Mouse (Mus musculus) testis, postnatal 10 days (tissue): ENCODE results near the gene Rpl23a.

ENCODE experiments used
- DNase-seq: peaks from one replicate; pipeline ENCODE4 v3.0.0; 2021; ENCODE audit warnings: low spot score

The Rpl23a gene

GRCm38 (mm10) chr11:78167257-78167959, 16.0 kb downstream of the Rpl23a start:
- DNase-seq: no peak

DNA sequence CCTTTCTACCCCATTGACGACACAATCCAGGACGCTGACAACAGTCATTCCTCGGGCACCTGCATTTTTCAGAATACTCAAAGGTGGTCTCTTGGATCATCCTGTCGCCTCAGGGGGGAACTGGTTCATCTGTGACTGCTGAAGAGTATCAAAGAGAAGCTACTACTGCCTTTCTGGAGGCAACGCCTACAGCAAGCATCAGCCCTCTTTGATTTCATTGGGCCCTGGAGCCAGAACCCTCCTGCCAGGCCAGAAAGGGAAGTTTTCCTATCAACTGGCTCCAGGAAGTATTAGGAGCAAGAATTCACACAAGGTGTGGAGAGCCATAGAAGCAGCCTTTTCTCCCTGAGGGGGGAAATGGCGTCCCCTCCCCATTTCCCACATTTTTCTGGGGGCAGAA, 16.7 kb downstream of the Rpl23a start:
- DNase-seq: no peak

GRCm38 (mm10) chr11:78166161-78166560, 17.2 kb downstream of the Rpl23a start:
- DNase-seq: no peak

DNA sequence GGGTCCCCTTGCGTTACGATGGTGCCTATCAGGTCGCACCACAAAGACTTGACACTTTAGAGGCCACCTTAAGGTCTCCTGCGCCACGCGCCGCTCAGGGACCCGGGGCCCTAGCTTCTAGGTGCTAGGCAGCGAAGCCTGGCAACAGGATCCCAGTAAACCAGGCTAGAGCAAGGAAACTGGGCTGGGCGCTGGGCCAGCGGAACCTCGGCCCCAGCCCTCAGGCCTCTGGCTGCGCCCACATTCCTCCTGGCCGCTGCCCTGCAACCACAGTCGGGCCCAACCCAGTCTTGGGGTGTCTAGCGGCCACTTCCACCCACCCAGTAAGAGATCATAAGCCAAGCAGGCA, 17.6 kb downstream of the Rpl23a start:
- peak; percentile 73 for DNase-seq

DNA sequence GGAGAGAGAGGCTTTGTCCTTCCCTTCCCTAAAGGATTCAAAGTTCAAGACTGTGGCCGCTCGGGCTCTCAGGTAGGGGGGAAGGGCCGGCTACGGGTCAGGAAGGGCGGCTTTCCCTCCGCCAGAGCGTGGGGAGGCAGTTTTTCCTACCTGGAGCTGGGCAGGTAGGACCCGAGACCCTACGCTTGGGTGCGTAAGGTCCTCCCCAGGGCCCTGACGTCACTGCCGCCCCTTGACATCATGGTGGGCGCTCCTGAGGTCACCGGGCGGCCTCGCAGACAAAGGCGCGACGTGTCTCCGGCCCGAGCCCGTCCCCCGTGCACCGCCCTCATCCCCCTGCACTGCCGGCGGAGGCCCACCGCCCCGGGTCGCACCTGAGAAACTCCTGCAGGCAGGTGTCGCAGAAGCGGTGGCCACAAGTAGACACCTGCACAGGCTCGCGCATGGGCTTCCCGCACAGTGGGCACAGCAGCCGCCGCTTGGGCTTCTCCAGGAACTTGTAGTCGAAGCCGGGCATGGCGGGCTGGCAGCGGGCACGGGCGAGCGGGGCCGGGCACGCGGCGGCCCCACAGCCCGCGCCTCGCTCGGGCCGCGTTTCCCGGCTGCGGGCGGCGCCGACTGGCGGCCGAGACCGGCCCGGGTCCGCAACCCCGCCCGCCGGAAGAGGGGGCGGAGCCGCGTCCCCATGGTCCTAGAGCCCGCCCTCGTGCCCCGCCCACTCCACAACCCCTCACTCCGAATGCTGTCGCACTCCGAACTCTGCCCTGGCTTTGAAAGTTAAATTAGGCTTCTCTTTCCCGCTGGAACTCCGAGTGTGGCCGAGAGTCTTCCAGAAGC, 18.2 kb downstream of the Rpl23a start, which contains the start of gene Traf4:
Traf4 (minus strand) TSS at position 666 of the 837 bp plus-strand sequence.
- peak; percentile 95 for DNase-seq

DNA sequence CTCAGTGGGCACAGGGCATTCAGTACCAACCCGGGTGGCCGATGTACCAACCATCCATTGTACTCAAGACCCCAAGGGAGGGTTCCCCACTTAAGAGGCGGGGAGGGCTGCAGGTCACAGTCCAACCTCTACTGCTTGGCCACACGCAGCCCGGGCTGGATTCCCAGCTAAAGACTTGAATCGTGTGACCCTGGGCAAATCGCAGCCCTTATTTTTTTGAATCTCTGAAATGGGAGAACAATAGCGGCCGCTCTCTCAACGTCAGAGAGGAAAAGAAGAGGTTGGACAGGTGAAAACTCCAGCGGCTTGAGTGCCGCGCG, 18.8 kb downstream of the Rpl23a start:
- no peak for DNase-seq

GRCm38 (mm10) chr11:78163681-78164603, 19.4 kb downstream of the Rpl23a start:
- peak; percentile 81 for DNase-seq

DNA sequence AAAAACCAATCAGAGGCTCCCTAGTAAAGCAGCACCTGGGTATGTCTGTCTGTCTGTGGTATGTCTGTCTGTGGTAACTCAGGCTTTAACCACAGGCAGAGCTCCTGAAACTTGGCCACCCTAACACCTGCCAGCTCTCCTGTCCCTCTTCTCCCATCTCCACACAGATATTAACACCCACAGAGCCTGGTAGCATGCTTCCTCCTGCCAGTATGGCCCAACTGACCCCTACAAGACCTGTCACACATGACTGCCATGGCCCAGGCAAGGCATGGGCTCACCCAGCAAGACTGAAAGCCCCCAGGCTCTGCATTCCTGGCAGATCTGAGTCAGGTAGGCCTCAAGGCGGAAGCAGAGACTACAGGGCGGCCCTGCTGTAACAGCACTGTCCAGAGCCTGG, 20.3 kb downstream of the Rpl23a start:
- DNase-seq: no peak

DNA sequence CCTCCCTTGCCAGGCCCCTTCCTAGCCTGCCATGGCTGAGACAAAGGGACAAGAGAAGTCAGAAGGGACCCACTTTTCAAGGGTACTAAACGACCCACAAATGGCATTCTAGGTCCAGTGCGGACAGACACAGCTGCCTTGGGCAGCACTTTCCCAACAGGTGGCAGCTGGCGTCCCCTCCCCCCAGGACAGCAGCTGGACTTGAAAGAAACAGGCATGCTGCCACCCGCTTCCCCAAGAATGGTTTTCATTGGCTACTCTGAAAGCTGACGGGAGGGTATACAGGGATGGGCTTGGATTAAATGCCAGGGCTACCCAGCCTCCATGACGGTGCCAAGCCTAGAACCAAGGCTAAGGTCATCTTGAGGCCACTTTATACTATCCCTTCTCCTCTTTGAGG, 20.9 kb downstream of the Rpl23a start:
- DNase-seq: no peak

GRCm38 (mm10) chr11:78161968-78162367, 21.4 kb downstream of the Rpl23a start:
- no peak for DNase-seq

DNA sequence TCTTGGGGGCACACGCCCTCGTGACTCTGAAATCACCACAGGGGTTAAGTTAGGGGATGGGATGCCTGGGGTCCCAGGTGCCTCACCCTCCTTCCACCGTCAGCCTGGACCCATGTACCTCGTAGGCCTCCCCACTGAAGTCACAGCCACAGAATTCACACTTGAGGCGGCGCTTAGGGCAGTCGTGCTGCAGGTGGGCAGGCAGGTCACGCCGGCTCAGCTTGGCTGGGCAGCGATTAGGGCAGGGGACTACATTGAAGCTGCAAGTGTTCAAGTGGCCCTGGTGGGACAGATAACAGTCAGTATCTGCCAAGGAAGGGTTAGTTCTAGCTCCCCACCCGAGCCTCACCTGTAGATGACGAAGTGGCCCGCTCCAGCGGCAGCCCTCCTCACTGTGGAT, 22.2 kb downstream of the Rpl23a start:
- no peak for DNase-seq

- DNase-seq: no peak
Measured at GRCm38 (mm10) chr11:78160675-78161074, 22.7 kb downstream of the Rpl23a start.

DNA sequence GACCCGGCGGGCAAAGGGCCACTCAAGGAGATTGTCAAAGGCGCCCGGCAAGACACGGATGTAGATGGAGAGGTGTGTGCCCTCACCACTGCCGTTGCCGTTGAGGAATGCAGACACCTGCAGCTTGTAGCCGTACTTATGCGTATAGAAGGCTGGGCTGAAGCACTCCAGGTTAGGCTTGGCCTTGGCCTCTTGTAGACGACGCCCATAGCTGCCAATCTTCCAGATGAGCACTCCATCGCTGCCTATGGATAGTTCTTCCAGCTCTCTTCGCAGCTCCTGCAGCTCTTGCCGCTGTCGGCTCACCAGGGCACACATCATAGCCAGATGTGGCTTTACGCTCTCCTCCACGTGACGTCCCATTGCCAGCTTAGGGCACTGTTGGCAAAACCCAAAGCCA, 23.2 kb downstream of the Rpl23a start:
- DNase-seq: no peak

GRCm38 (mm10) chr11:78159557-78159956, 23.8 kb downstream of the Rpl23a start:
- peak; percentile 46 for DNase-seq

DNA sequence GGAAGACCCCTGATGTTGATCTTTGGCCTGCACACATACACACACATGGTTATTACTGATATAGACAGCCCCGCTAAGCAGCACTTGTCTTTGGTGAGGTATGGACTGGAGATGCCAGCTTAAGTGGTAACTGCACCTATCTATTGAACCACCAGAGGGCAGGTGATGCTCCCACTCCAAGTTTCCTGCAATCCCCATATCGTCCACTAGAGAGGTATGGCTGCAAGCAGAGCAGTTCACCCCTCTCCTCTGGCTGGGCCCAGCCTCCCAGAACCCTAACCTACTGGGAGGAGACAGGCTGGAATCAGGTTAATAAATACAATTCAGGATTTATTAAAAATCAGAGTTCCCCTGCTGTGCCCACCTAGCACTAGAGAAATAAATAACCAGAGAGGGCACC, 24.3 kb downstream of the Rpl23a start:
- DNase-seq: peak; percentile 79

GRCm38 (mm10) chr11:78156156-78156699, 27.2 kb downstream of the Rpl23a start:
- DNase-seq: peak; percentile 30

GRCm38 (mm10) chr11:78155674-78156073, 27.7 kb downstream of the Rpl23a start:
- peak; percentile 34 for DNase-seq

DNA sequence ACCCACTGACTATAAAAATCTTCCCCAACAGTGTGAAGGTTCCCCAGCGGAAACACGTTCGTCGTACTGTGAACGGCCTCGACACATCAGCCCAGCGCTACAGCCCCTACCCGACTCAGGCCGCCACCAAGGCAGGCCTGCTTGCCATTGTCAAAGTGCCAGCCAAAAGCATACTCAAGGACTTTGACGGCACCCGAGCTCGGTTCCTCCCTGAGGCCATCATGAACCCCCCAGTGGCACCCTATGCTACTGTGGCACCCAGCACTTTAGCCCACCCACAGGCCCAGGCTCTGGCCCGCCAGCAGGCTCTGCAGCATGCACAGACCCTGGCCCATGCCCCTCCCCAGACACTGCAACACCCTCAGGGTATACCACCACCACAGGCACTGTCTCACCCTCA, 29.6 kb downstream of the Rpl23a start:
- peak; percentile 45 for DNase-seq

DNA sequence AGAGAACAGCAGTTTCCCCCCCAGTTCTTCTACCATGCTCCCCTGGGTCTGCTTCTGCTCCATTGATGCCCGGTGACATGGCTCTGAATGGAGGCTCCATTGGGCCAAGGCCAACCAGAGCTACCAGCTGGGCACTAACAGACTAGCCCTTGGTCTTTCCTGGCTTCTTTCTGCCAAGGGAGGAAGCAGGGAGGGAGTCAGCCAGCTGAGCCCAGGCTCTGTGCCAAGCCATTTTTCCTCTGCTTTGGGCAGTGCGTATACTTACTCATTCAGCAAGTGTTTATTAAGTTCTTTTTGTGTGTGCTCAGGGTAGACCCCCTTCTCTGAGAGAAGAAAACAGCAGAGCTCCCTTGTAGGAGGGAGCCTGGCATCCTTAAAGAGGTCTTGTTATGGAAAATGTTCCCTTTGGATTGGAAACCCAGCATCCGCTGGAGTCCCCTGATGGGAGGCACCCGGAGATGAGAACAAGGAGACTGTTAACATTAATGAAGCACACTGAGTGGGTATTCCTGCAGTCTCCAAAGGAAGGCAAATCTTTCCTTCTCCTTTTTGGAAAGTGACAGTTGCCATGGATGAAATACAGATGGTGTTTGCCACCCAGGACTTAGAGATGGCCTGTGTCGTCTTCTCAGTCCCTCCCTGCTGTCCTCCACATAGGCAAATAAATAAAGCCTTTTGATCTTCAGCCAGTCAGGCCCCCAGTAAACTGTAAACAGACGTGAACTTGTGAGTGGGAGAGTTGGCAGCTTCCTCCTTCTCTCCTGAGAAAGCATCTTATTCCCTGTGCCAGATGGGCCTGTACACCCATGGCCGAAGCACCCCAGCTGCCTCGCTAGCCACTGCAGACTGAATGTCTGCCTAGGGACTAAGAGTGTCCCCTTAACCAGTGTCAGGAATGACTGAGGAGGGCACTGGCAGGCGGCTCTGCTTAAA, 30.8 kb downstream of the Rpl23a start:
- DNase-seq: peak; percentile 75

- DNase-seq: peak; percentile 54
Measured at GRCm38 (mm10) chr11:78151161-78151560, 32.2 kb downstream of the Rpl23a start.
